7 mouse cellular contexts compared by ENCODE assay signal in the genomic region with DNA sequence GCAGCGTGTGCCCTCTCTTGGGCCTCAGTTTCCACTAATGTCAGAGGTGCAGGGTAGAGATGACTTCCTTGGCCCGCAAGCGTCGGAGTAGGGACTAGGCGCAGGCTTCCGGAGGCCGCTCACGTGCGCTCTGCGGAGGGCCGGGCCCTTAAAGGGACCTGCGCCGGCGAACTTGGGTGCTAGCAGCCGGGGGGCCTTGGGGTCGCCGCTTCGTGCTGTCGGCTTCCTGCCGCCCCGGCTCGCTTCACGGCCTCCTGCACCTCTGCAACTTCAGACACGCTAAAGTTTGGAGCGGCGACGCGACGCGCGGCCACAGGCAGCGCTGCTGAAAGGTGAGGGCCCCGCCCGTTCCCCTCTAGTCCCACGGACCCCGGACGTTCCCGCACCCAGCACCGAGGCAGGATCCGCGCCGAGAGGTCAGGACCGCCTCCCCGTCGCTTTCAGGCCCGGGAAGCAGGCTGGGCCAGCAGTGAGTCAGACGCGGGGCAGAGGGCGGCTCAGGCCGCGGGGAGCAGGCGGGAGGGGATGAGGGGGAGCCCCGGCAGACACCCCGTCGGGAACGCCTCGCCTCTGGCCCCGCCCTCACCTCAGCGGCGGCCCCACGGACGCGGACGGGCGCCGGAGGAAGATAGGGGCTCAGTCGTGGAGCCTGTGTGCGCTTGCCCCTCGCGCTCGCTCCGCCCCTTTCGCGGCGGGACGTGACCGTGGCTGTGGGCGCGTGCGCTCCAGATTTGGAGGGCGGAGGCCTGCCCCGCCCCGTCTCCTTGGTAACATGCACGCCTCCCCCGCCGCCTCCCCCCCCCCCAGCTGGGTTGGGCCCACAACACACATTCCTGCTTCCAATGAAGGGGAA. TPM values are rescaled to one million over a fixed set of nuclear protein-coding genes. Genes with fewer than 3 reads are reported as not detected.
DNase-seq lines count a peak whose midpoint lies in the region; ATAC-seq and TF ChIP-seq lines count a peak whose summit lies in the region.

Tex264 (minus strand) TSS at position 679 of the 853 bp plus-strand sequence.

- H3K9me3 ChIP-seq in intestine, postnatal 0 days (ENCODE audit: control insufficient read depth) = no peaks in the 10 kb centered on the region
- H3K9me3 ChIP-seq in limb, embryonic 11.5 days (ENCODE audit: control insufficient read depth, low read length) = no peaks in the 10 kb centered on the region
- H3K9me3 ChIP-seq in midbrain, embryonic 14.5 days (ENCODE audit: control insufficient read depth, low read length) = no peaks in the 10 kb centered on the region

- WGBS in intestine, postnatal 0 days = under 1% methylated on average over 83 of the region's 86 CpGs
- under 1% methylated on average over 79 of the region's 86 CpGs for WGBS in limb, embryonic 11.5 days
- WGBS in midbrain, embryonic 14.5 days = under 1% methylated on average over 84 of the region's 86 CpGs

- TF ChIP-seq CTCF in intestine, postnatal 0 days (IDR thresholded peaks at IDR 0.05; ENCODE audit: low read depth) = no peak

- peaks cover 13% of the 10 kb centered on the region for H3K36me3 ChIP-seq in intestine, postnatal 0 days (ENCODE audit: control insufficient read depth, insufficient read depth)
- no peaks in the 10 kb centered on the region for H3K36me3 ChIP-seq in limb, embryonic 11.5 days (ENCODE audit: control insufficient read depth, insufficient read depth, low read length)
- H3K36me3 ChIP-seq in midbrain, embryonic 14.5 days (ENCODE audit: control insufficient read depth, insufficient read depth, low read length) = peaks cover 15% of the 10 kb centered on the region

- peaks cover 4% of the 10 kb centered on the region; the same call in 1 of the 2 replicates for H3K4me1 ChIP-seq in intestine, postnatal 0 days (replicated peaks; ENCODE audit: control insufficient read depth, insufficient read depth, low read length)
- peaks cover 9% of the 10 kb centered on the region for H3K4me1 ChIP-seq in limb, embryonic 11.5 days (ENCODE audit: control insufficient read depth, insufficient read depth, low read length)
- H3K4me1 ChIP-seq in midbrain, embryonic 14.5 days (ENCODE audit: control insufficient read depth, insufficient read depth, low read length) = peaks cover 14% of the 10 kb centered on the region

- ATAC-seq in intestine, postnatal 0 days = peak; percentile 85
- ATAC-seq in limb, embryonic 11.5 days (ENCODE audit: insufficient number of reproducible peaks, low FRiP score, low TSS enrichment, low read depth) = peak; percentile 75
- ATAC-seq in midbrain, embryonic 14.5 days (ENCODE audit: low FRiP score, low TSS enrichment) = peak; percentile 85

- H3K27ac ChIP-seq in intestine, postnatal 0 days (ENCODE audit: low read depth, low read length) = peak within 1 kb of the TSS; percentile 74
- H3K27ac ChIP-seq in limb, embryonic 11.5 days (replicated peaks; ENCODE audit: low read depth, low read length) = 0 out of 2 replicates have a peak within 1 kb of the TSS, but pooled peaks have one; percentile 18
- peak within 1 kb of the TSS; percentile 57 for H3K27ac ChIP-seq in midbrain, embryonic 14.5 days (replicated peaks; ENCODE audit: low read depth, low read length)

- peak within 1 kb of the TSS; percentile 76 for H3K9ac ChIP-seq in intestine, postnatal 0 days (ENCODE audit: low read depth, low read length)
- peak within 1 kb of the TSS; percentile 81 for H3K9ac ChIP-seq in limb, embryonic 11.5 days (ENCODE audit: low read length)
- H3K9ac ChIP-seq in midbrain, embryonic 14.5 days (replicated peaks; ENCODE audit: low read length) = peak within 1 kb of the TSS; percentile 79

- no peaks in the 10 kb centered on the region for H3K27me3 ChIP-seq in intestine, postnatal 0 days (replicated peaks; ENCODE audit: control insufficient read depth, insufficient read depth, low read length)
- no peaks in the 10 kb centered on the region for H3K27me3 ChIP-seq in limb, embryonic 11.5 days (ENCODE audit: control insufficient read depth, insufficient read depth, low read length)
- no peaks in the 10 kb centered on the region for H3K27me3 ChIP-seq in midbrain, embryonic 14.5 days (ENCODE audit: control insufficient read depth, insufficient read depth, low read length)

- peak; percentile 88 for DNase-seq in adrenal gland, adult 8-10 months
- peak; percentile 69 for DNase-seq in embryo, embryonic 11.5 days (ENCODE audit: low read depth, low spot score)
- DNase-seq in gastrocnemius, postnatal 4 days (ENCODE audit: low spot score in 2 of 2) = peak; percentile 58 to 80
- DNase-seq in limb, embryonic 11.5 days (ENCODE audit: low spot score) = peak; percentile 82
- DNase-seq in midbrain, embryonic 14.5 days = peak; percentile 90
- DNase-seq in spleen, adult 18-20 months = peak; percentile 81 to 83

- peak within 1 kb of the TSS; percentile 78 for H3K4me3 ChIP-seq in intestine, postnatal 0 days (ENCODE audit: low read depth, low read length)
- H3K4me3 ChIP-seq in limb, embryonic 11.5 days (ENCODE audit: low read depth, low read length) = peak within 1 kb of the TSS; percentile 82
- peak within 1 kb of the TSS; percentile 84 for H3K4me3 ChIP-seq in midbrain, embryonic 14.5 days (replicated peaks; ENCODE audit: low read depth, low read length)

- H3K4me2 ChIP-seq in intestine, postnatal 0 days (replicated peaks; ENCODE audit: low read depth) = peak within 1 kb of the TSS; percentile 96
- peak within 1 kb of the TSS; percentile 96 for H3K4me2 ChIP-seq in limb, embryonic 11.5 days (ENCODE audit: low read depth, severe bottlenecking)
- peak within 1 kb of the TSS; percentile 96 for H3K4me2 ChIP-seq in midbrain, embryonic 14.5 days (ENCODE audit: low read length)

RNA-seq across cellular contexts. Expression of gene Tex264, which starts in this region (rescaled TPM):
- total RNA-seq in adrenal gland, adult 8-10 months (2022) = 100 to 1,000 TPM; 123 to 161 (median 141) TPM
- 10 to 100 TPM; 29.4 to 31.4 TPM for total RNA-seq in gastrocnemius, postnatal 4 days (2021)
- polyA plus RNA-seq in intestine, postnatal 0 days (2015; fragmentation: Nextera tagmentation; extraction: Ambion mirVana) = 100 and 109 TPM in 2 replicates
- 34.9 and 37.9 TPM in 2 replicates for polyA plus RNA-seq in limb, embryonic 11.5 days (2014; fragmentation: Nextera tagmentation; extraction: Ambion mirVana)
- polyA plus RNA-seq in midbrain, embryonic 14.5 days (2014; fragmentation: Nextera tagmentation; extraction: Ambion mirVana) = 48.3 and 53.6 TPM in 2 replicates

Comparison
In these comparisons a context has a peak if more than half of its experiments do, and no peak if none do; other contexts are left out.
1. Peak in every context shown above with its lines: DNase-seq, ATAC-seq, H3K4me3 ChIP-seq and H3K27ac ChIP-seq.
2. H3K27ac ChIP-seq: peak in every context shown above with its lines; median percentile 74 in intestine, postnatal 0 days; 57 in midbrain, embryonic 14.5 days; 18 in limb, embryonic 11.5 days.